Mouse (Mus musculus): ENCODE measurements at regions not wholly inside any gene's neighbourhood (a gene's known extent, or its start where the extent isn't known, plus 50 kb on each side); places are given as distances from the start of the nearest gene placed in this dataset.
A peak's percentile ranks its signal among the peaks of the same experiment; 100 is the strongest.

GRCm38 (mm10) chr15:90335506-90335905 is 111.4 kb downstream of the Alg10b start:
- WGBS: 69% methylated on average over 7 of the region's 7 CpGs
- Histone ChIP-seq H3K4me1 (peaks cover 10% of the 10 kb centered on the region; the same call in 1 of the 2 replicates), H3K9ac (replicated peaks) (no peak overlapping the region), H3K27me3 (no peaks in the 10 kb centered on the region), H3K4me2 (replicated peaks) (no peak overlapping the region), H3K36me3 (no peaks in the 10 kb centered on the region), H3K27ac (replicated peaks) (no peak overlapping the region), H3K9me3 (no peaks in the 10 kb centered on the region), H3K4me3 (no peak overlapping the region)
- ATAC-seq (ENCODE audit: low FRiP score, low read depth): no peak

DNA sequence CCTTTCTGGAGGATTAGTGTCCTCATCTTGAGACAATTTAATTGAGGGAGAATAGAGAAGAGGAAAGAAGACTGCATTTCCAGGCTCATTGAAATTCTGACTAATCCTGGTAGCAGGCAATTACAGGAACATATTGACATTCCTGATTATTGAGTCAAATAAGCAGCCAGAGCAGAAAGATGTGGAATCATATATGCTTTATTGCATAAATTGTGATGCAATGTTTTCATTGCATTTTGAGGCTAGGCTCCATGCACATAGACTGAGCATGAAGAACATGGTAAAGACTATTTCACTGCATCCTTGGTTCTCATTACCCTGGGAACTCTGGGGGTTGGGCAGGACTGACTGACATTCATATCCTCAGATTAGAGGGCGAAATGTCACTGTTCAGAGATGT is 116.0 kb downstream of the Alg10b start:
- Histone ChIP-seq H3K27me3 (no peaks in the 10 kb centered on the region), H3K4me2 (replicated peaks) (no peak overlapping the region), H3K9me3 (no peaks in the 10 kb centered on the region), H3K4me1 (peaks cover 8% of the 10 kb centered on the region; the same call in 1 of the 2 replicates), H3K4me3 (no peak overlapping the region), H3K36me3 (no peaks in the 10 kb centered on the region), H3K27ac (replicated peaks) (no peak overlapping the region), H3K9ac (replicated peaks) (no peak overlapping the region)
- 85% methylated on average over 1 of the region's 1 CpGs for WGBS
- ATAC-seq (ENCODE audit: low FRiP score, low read depth): no peak

DNA sequence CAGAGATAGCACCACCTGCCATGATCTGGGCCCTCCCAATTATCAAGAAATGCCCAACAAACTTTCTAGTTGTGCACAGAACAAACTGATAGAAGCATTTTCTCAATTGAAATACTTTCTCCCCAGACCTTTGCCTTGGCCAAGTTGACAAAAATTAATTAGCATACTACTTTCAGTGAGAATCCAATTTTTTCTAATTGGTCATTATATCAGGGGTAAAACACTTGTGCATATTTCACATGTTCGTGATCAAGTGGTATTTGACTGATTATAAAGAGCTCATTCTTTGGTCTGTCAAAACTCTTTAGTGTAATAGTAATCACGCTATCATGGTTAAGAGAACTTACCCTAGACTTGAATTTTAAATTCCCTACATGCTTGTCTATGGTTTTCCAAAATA is 117.2 kb downstream of the Alg10b start:
- Histone ChIP-seq H3K4me1 (peaks cover 11% of the 10 kb centered on the region; the same call in 1 of the 2 replicates), H3K4me2 (replicated peaks) (no peak overlapping the region), H3K36me3 (no peaks in the 10 kb centered on the region), H3K4me3 (no peak overlapping the region), H3K9ac (replicated peaks) (no peak overlapping the region), H3K27ac (replicated peaks) (no peak overlapping the region), H3K9me3 (no peaks in the 10 kb centered on the region), H3K27me3 (no peaks in the 10 kb centered on the region)
- no peak for ATAC-seq (ENCODE audit: low FRiP score, low read depth)
- WGBS: 87% methylated on average over 2 of the region's 2 CpGs

GRCm38 (mm10) chr15:90343771-90344170 is 119.7 kb downstream of the Alg10b start:
- no peaks in the 10 kb centered on the region for H3K27me3 ChIP-seq
- no peak overlapping the region for H3K9ac ChIP-seq (replicated peaks)
- no peak overlapping the region for H3K4me3 ChIP-seq
- WGBS: 62% methylated on average over 1 of the region's 1 CpGs
- no peak overlapping the region for H3K4me2 ChIP-seq (replicated peaks)
- peaks cover 17% of the 10 kb centered on the region; the same call in 1 of the 2 replicates for H3K4me1 ChIP-seq
- H3K36me3 ChIP-seq: no peaks in the 10 kb centered on the region
- H3K27ac ChIP-seq (replicated peaks): no peak overlapping the region
- no peak for ATAC-seq (ENCODE audit: low FRiP score, low read depth)
- peaks cover 5% of the 10 kb centered on the region; the same call in 1 of the 2 replicates for H3K9me3 ChIP-seq

GRCm38 (mm10) chr15:90344956-90345355 is 120.8 kb downstream of the Alg10b start:
- Histone ChIP-seq H3K9ac (replicated peaks) (no peak overlapping the region), H3K4me1 (peaks cover 17% of the 10 kb centered on the region; the same call in 1 of the 2 replicates), H3K9me3 (peaks cover 5% of the 10 kb centered on the region; the same call in 1 of the 2 replicates), H3K4me3 (no peak overlapping the region), H3K27me3 (no peaks in the 10 kb centered on the region), H3K36me3 (no peaks in the 10 kb centered on the region), H3K4me2 (replicated peaks) (no peak overlapping the region), H3K27ac (replicated peaks) (peak overlapping the region; percentile 54; the same call in 1 of the 2 replicates)
- ATAC-seq (ENCODE audit: low FRiP score, low read depth): peak; percentile 52; the same call in 1 of the 2 replicates
- WGBS: 30% methylated on average over 4 of the region's 4 CpGs

GRCm38 (mm10) chr15:90346162-90346561 is 122.1 kb downstream of the Alg10b start:
- Histone ChIP-seq H3K4me3 (no peak overlapping the region), H3K27ac (replicated peaks) (no peak overlapping the region), H3K36me3 (no peaks in the 10 kb centered on the region), H3K9ac (replicated peaks) (no peak overlapping the region), H3K4me2 (replicated peaks) (no peak overlapping the region), H3K4me1 (peaks cover 17% of the 10 kb centered on the region; the same call in 1 of the 2 replicates), H3K9me3 (peaks cover 5% of the 10 kb centered on the region; the same call in 1 of the 2 replicates), H3K27me3 (no peaks in the 10 kb centered on the region)
- 48% methylated on average over 9 of the region's 9 CpGs for WGBS
- ATAC-seq (ENCODE audit: low FRiP score, low read depth): no peak

DNA sequence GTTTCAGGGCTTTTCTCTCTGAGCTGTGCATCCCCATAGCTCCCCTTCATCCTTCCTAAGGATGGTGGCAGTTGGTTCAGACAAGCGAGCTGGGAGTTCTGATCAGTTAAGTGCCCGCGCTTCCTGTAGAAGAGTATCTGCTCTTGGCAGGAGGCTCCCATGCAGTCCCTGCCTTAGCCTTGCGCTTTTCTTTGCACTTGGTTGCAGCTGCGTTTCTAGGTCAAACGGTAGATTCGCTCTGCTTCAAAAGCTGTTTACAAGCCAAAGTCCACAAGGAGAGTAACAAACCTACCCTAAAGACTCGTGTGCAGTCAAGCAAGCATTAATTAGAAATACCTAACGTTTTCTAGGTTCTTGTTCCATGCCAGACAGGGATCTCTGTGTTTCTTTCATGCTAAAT is 122.6 kb downstream of the Alg10b start:
- Histone ChIP-seq H3K9me3 (peaks cover 5% of the 10 kb centered on the region; the same call in 1 of the 2 replicates), H3K36me3 (no peaks in the 10 kb centered on the region), H3K27ac (replicated peaks) (0 out of 2 replicates have a peak overlapping the region, but pooled peaks have one; percentile 11), H3K4me2 (replicated peaks) (no peak overlapping the region), H3K9ac (replicated peaks) (no peak overlapping the region), H3K4me1 (peaks cover 17% of the 10 kb centered on the region; the same call in 1 of the 2 replicates), H3K27me3 (no peaks in the 10 kb centered on the region), H3K4me3 (no peak overlapping the region)
- ATAC-seq (ENCODE audit: low FRiP score, low read depth): no peak
- 77% methylated on average over 9 of the region's 9 CpGs for WGBS

GRCm38 (mm10) chr15:90351898-90352297 is 127.8 kb downstream of the Alg10b start:
- Histone ChIP-seq H3K27ac (replicated peaks) (no peak overlapping the region), H3K36me3 (no peaks in the 10 kb centered on the region), H3K9me3 (peaks cover 5% of the 10 kb centered on the region; the same call in 1 of the 2 replicates), H3K4me1 (peaks cover under 1% of the 10 kb centered on the region; the same call in 1 of the 2 replicates), H3K4me2 (replicated peaks) (no peak overlapping the region), H3K9ac (replicated peaks) (no peak overlapping the region), H3K4me3 (no peak overlapping the region), H3K27me3 (no peaks in the 10 kb centered on the region)
- WGBS: 87% methylated on average over 3 of the region's 3 CpGs
- no peak for ATAC-seq (ENCODE audit: low FRiP score, low read depth)

DNA sequence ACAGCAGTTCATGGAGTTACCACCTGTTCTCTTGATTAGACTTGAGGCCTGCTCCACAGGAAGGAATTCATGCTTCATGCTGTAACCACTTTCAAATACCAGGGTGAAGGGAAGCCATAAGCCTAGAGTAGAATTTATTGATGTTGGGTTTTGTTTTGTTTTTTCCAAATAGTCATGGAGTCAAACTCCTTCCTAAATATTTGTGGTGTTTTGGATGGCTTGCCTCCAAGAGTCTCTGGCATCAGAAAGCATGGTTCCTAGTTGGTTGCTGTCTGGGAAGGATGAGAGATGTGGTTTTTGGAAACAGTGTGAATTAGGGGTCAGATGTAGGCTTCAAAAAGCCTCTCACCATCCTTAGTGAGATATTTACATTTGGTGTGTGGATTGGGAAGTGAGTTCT is 141.5 kb downstream of the Alg10b start:
- Histone ChIP-seq H3K27me3 (no peaks in the 10 kb centered on the region), H3K9ac (replicated peaks) (no peak overlapping the region), H3K36me3 (no peaks in the 10 kb centered on the region), H3K9me3 (0 out of 2 replicates have a peak, but pooled peaks cover 5% of the 10 kb centered on the region), H3K4me2 (replicated peaks) (no peak overlapping the region), H3K4me3 (no peak overlapping the region), H3K27ac (replicated peaks) (no peak overlapping the region), H3K4me1 (no peaks in the 10 kb centered on the region)
- no peak for ATAC-seq (ENCODE audit: low FRiP score, low read depth)

GRCm38 (mm10) chr15:90377959-90378358 is 153.8 kb downstream of the Alg10b start:
- H3K27ac ChIP-seq (replicated peaks): no peak overlapping the region
- no peak for ATAC-seq (ENCODE audit: low FRiP score, low read depth)
- WGBS: 78% methylated on average over 2 of the region's 2 CpGs

DNA sequence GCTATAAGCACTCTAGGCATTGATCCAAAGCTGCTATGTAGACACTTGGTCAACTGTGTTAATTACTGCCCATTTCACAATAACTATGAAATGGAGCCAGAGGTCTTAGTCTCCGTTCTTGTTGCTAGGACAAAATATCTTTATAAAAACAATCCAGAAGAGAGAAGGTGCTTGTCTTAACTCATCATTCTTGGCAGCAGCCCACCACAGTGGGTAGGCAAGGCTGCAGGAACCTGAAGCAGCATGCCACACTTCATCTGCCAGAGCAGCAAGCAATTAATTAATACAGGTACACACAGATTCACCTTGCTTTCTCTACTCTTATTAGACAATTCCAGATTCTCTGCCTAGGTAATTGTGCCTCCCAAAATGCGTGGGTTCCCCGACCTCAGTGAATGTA is 172.8 kb downstream of the Alg10b start:
- Histone ChIP-seq H3K9ac (replicated peaks) (no peak overlapping the region), H3K4me3 (no peak overlapping the region), H3K4me1 (peaks cover 12% of the 10 kb centered on the region), H3K36me3 (no peaks in the 10 kb centered on the region), H3K4me2 (replicated peaks) (no peak overlapping the region), H3K9me3 (no peaks in the 10 kb centered on the region), H3K27me3 (no peaks in the 10 kb centered on the region), H3K27ac (replicated peaks) (no peak overlapping the region)
- WGBS: 88% methylated on average over 3 of the region's 3 CpGs
- no peak for ATAC-seq (ENCODE audit: low FRiP score, low read depth)

More at GRCm38 (mm10) chr15:90377959-90378358, 153.8 kb downstream of the Alg10b start:
- H3K4me3 ChIP-seq: no peak overlapping the region
- H3K36me3 ChIP-seq: no peaks in the 10 kb centered on the region
- no peak overlapping the region for H3K9ac ChIP-seq (replicated peaks)
- H3K9me3 ChIP-seq: no peaks in the 10 kb centered on the region
- H3K4me2 ChIP-seq (replicated peaks): no peak overlapping the region
- H3K4me1 ChIP-seq: no peaks in the 10 kb centered on the region
- H3K27me3 ChIP-seq: no peaks in the 10 kb centered on the region

- Histone ChIP-seq H3K4me2 (replicated peaks) (no peak overlapping the region), H3K4me3 (no peak overlapping the region), H3K27ac (replicated peaks) (no peak overlapping the region), H3K9ac (replicated peaks) (no peak overlapping the region), H3K4me1 (peaks cover 12% of the 10 kb centered on the region), H3K9me3 (no peaks in the 10 kb centered on the region), H3K36me3 (no peaks in the 10 kb centered on the region), H3K27me3 (no peaks in the 10 kb centered on the region)
- WGBS: 89% methylated on average over 2 of the region's 2 CpGs
- no peak for ATAC-seq (ENCODE audit: low FRiP score, low read depth)
Measured at GRCm38 (mm10) chr15:90397691-90398377, 173.7 kb downstream of the Alg10b start.
